Mouse (Mus musculus): ENCODE data around the gene Btrc. TPM values are rescaled to one million over a fixed set of nuclear protein-coding genes. Genes with fewer than 3 reads are reported as not detected.

The Btrc gene
- polyA plus RNA-seq, 1 experiment: 17.1 TPM

DNA sequence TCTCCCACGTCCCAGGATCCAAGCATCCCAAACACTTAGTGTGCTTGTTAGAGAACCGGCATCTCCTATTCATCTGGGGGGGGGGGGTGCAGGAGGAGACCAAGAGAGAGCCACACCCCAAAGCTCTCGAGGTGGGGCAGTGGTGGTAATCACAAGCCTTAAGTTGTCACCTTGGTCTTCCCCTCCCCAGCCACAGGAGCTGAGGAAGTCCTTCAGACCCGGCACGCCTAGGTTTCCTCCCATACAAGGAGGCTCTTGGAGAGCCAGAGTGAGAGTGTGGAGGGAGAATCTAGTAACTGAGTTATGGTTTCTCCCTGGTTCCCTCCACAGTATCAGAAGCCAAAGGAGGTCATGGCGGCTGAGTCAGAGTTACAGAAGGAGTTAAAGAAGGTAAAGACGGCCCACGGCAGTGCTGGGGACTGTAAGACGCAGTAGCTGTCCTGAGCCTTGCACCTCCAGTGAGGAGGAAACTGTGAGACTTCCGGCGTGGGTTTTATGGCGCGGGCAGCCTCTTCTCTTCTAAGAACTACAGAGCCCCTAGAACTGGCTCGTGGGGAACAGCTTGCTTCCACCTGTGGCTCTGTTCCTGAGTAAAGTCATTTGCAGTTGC is 213.7 kb downstream of the Btrc start:
- 8% methylated on average over 14 of the region's 14 CpGs for WGBS
- H3K27me3 ChIP-seq (ENCODE audit: control insufficient read depth, insufficient read depth, low read length): no peaks in the 10 kb centered on the region
- peaks cover 52% of the 10 kb centered on the region for H3K4me1 ChIP-seq (replicated peaks; ENCODE audit: control insufficient read depth, insufficient read depth, low read length)
- H3K27ac ChIP-seq (ENCODE audit: control insufficient read depth, insufficient read depth, low read length): peak overlapping the region; percentile 90
- TF ChIP-seq POLR2A (IDR thresholded peaks at IDR 0.05; ENCODE audit: control insufficient read depth, extremely low read depth, insufficient read depth, low read length, poor library complexity) (0 out of 2 replicates have a peak, but pooled peaks have one; percentile 20), CTCF (IDR thresholded peaks at IDR 0.05; ENCODE audit: borderline replicate concordance, control insufficient read depth, extremely low read depth, insufficient read depth, low read length, poor library complexity) (no peak)
- no peaks in the 10 kb centered on the region for H3K36me3 ChIP-seq (ENCODE audit: control insufficient read depth, insufficient read depth, low read length)
- DNase-seq: peak; percentile 72
- H3K4me3 ChIP-seq (ENCODE audit: control insufficient read depth, insufficient read depth, low read length): no peak overlapping the region

DNA sequence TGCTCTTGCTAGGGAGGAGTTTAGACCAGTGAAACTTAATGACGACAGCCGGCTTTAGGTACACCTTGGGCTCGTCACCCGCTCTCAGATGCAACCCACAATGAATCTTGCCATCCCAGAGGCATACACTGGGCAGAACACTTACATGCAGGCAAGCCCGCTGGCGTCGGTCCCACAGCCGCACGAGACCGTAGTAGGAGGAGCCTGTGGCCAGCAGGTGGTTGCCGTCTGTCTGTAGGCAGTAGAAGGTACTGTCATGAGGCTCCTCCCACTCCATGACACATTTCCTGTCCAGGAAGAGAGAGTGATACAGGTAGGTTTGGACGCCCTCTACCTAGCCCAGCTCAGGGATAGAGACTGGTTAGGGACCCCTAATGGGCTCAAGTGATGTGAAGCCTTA is 215.4 kb downstream of the Btrc start:
- no peaks in the 10 kb centered on the region for H3K27me3 ChIP-seq (ENCODE audit: control insufficient read depth, insufficient read depth, low read length)
- no peak for DNase-seq
- 60% methylated on average over 12 of the region's 12 CpGs for WGBS
- peaks cover 52% of the 10 kb centered on the region for H3K4me1 ChIP-seq (replicated peaks; ENCODE audit: control insufficient read depth, insufficient read depth, low read length)
- no peak for TF ChIP-seq CTCF (IDR thresholded peaks at IDR 0.05; ENCODE audit: borderline replicate concordance, control insufficient read depth, extremely low read depth, insufficient read depth, low read length, poor library complexity)
- TF ChIP-seq POLR2A (IDR thresholded peaks at IDR 0.05; ENCODE audit: control insufficient read depth, extremely low read depth, insufficient read depth, low read length, poor library complexity): no peak
- no peak overlapping the region for H3K4me3 ChIP-seq (ENCODE audit: control insufficient read depth, insufficient read depth, low read length)
- H3K27ac ChIP-seq (ENCODE audit: control insufficient read depth, insufficient read depth, low read length): no peak overlapping the region
- no peaks in the 10 kb centered on the region for H3K36me3 ChIP-seq (ENCODE audit: control insufficient read depth, insufficient read depth, low read length)

DNA sequence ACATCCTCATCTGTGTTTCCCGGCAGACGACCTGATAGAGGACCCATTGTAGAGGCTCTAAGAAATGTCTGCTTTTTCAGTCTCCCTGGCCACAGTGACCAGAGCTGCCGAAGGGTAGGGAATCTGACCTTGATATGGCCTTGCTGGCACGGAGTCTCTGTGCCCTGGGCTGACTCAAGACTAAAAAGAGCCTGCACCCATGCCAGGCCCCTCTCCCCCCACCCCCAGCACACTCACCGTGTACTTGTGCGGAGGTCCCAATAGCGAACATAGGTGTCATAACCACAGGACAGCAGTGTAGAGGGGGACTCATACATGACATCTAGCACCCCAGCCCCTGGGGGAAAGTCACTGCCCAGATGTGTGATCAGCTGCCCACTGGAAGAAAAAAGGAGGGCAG is 215.9 kb downstream of the Btrc start:
- TF ChIP-seq POLR2A (IDR thresholded peaks at IDR 0.05; ENCODE audit: control insufficient read depth, extremely low read depth, insufficient read depth, low read length, poor library complexity): no peak
- TF ChIP-seq CTCF (IDR thresholded peaks at IDR 0.05; ENCODE audit: borderline replicate concordance, control insufficient read depth, extremely low read depth, insufficient read depth, low read length, poor library complexity): no peak

More for the DNA sequence above, 215.9 kb downstream of the Btrc start:
- WGBS: 94% methylated on average over 7 of the region's 7 CpGs
- no peak for DNase-seq
- no peaks in the 10 kb centered on the region for H3K27me3 ChIP-seq (ENCODE audit: control insufficient read depth, insufficient read depth, low read length)
- peaks cover 50% of the 10 kb centered on the region for H3K4me1 ChIP-seq (replicated peaks; ENCODE audit: control insufficient read depth, insufficient read depth, low read length)
- H3K4me3 ChIP-seq (ENCODE audit: control insufficient read depth, insufficient read depth, low read length): no peak overlapping the region
- no peak overlapping the region for H3K27ac ChIP-seq (ENCODE audit: control insufficient read depth, insufficient read depth, low read length)
- H3K36me3 ChIP-seq (ENCODE audit: control insufficient read depth, insufficient read depth, low read length): no peaks in the 10 kb centered on the region

Other genes with a start within 250 kb of the Btrc start
- gene Tlx1, start 213.1 kb upstream of the Btrc start, polyA plus RNA-seq (2012; rRNA removed): 0.19 and 0.29 TPM in 2 replicates
- 0.06 TPM in 1 of 2 replicates, not detected in the other for gene Lbx1, start 127.9 kb upstream of the Btrc start, polyA plus RNA-seq (2012; rRNA removed)
- gene Poll, start 196.8 kb downstream of the Btrc start, polyA plus RNA-seq (2012; rRNA removed): 6.7 and 6.8 TPM in 2 replicates
- gene Gm17018, start 196.9 kb downstream of the Btrc start, polyA plus RNA-seq (2012; rRNA removed): 11.9 and 14.6 TPM in 2 replicates

All from thymus, adult 2 months (tissue).